Mouse (Mus musculus) heart, embryonic 14.5 days (tissue): ENCODE data around the gene Fblim1. TPM values are rescaled to one million over a fixed set of nuclear protein-coding genes. Genes with fewer than 3 reads are reported as not detected.
"Not testable (repeated sequence)": the region's sequence is repeated elsewhere in the genome, so short reads cannot be mapped to it uniquely, and the experiment has no call there.

Source experiments
- ATAC-seq: fragments of 200-750 bp; cut with Nextera tagmentation; 2 replicates; pipeline ENCODE4 v1.8.0; 2017; ENCODE audit warnings: low read depth, moderate TSS enrichment; ENCODE audit not compliant: insufficient number of reproducible peaks, insufficient read depth, low FRiP score
- H3K27ac ChIP-seq, 2 experiments: fragments of 200-500 bp in 1 of 2; fragments of 300-500 bp in 1 of 2; sonication (generic) in 1 of 2; replicated peaks in 1 of 2; 2 replicates each; pipeline ENCODE4 v1.5.1; 2012 to 2014; ENCODE audit warnings: low read depth in 2 of 2, low read length in 2 of 2, control low read depth in 1 of 2, mild to moderate bottlenecking in 1 of 2, mixed read lengths in 1 of 2; ENCODE audit not compliant: control insufficient read depth in 1 of 2, insufficient read depth in 1 of 2
- H3K27me3 ChIP-seq: fragments of 300-500 bp; sonication (generic); 2 replicates; pipeline ENCODE4 v1.6.1; 2014; ENCODE audit warnings: mild to moderate bottlenecking, low read length, control low read depth; ENCODE audit not compliant: control insufficient read depth, insufficient read depth
- H3K36me3 ChIP-seq: fragments of 300-500 bp; sonication (generic); 2 replicates; pipeline ENCODE4 v1.6.1; 2014; ENCODE audit warnings: mild to moderate bottlenecking, control low read depth, low read length, mixed read lengths; ENCODE audit not compliant: control insufficient read depth, insufficient read depth
- H3K4me1 ChIP-seq, 2 experiments: fragments of 200-500 bp in 1 of 2; fragments of 300-500 bp in 1 of 2; sonication (generic) in 1 of 2; 2 replicates each; pipeline ENCODE4 v1.6.1; 2012 to 2014; ENCODE audit warnings: low read length in 2 of 2, control low read depth in 1 of 2, mixed read lengths in 1 of 2; ENCODE audit not compliant: control insufficient read depth in 2 of 2, insufficient read depth in 2 of 2
- H3K4me2 ChIP-seq: fragments of 300-500 bp; sonication (generic); 2 replicates; pipeline ENCODE4 v1.6.1; 2014; ENCODE audit warnings: mild to moderate bottlenecking, low read length
- H3K4me3 ChIP-seq, 2 experiments: fragments of 200-500 bp in 1 of 2; fragments of 300-500 bp in 1 of 2; sonication (generic) in 1 of 2; 2 replicates each; pipeline ENCODE4 v1.5.1; 2012 to 2014; ENCODE audit warnings: low read length in 2 of 2, mild to moderate bottlenecking in 2 of 2, control low read depth in 1 of 2, low read depth in 1 of 2, moderate library complexity in 1 of 2; ENCODE audit not compliant: control insufficient read depth in 1 of 2, insufficient read depth in 1 of 2
- H3K9ac ChIP-seq: fragments of 300-500 bp; sonication (generic); 2 replicates; pipeline ENCODE4 v1.6.1; 2014; ENCODE audit warnings: mild to moderate bottlenecking, low read length
- H3K9me3 ChIP-seq: fragments of 300-500 bp; sonication (generic); 2 replicates; pipeline ENCODE4 v1.6.1; 2016; ENCODE audit warnings: low read length, control low read depth; ENCODE audit not compliant: control insufficient read depth
- WGBS: fragments of 180-500 bp; shearing (Covaris S2); extraction: QIAGEN DNeasy Blood & Tissue Kit; methylation state at CpG from one replicate; pipeline ENCODE4 v1.1.7; 2014; 5-methylcytosine and 5-hydroxymethylcytosine counted together
- polyA plus RNA-seq: library from polyadenylated mRNA; unstranded; fragments of >200 nt; fragmentation: Nextera tagmentation; extraction: Ambion mirVana; gene quantifications from 2 replicates; pipeline ENCODE4 v1.2.1, GENCODE M21; 2014

Gene Fblim1
- polyA plus RNA-seq, 1 experiment from 2014 or later, result 45.7 TPM

DNA sequence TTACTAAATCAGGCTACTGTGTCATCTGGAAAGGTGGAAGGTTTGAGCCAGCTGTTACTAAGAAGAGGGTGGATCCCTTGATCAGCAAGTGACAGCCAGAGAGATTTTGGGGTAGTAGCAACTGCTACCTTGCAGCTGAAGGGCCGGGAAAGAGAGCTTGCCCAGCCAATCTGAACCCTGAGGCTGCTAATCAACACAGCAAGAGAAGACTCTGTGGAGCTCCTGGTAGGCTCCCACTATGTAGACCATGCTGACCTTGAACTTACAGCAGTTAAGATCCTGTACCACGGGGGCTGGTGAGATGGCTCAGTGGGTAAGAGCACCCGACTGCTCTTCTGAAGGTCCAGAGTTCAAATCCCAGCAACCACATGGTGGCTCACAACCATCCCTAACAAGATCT, 41.2 kb downstream of the Fblim1 start:
- WGBS, result 69% methylated on average over 3 of the region's 3 CpGs
- no peak overlapping the region for H3K4me2 ChIP-seq
- ATAC-seq, result no peak
- no peaks in the 10 kb centered on the region for H3K36me3 ChIP-seq
- no peaks in the 10 kb centered on the region for H3K9me3 ChIP-seq
- H3K27ac ChIP-seq, result no peak overlapping the region
- H3K4me3 ChIP-seq, result no peak overlapping the region
- no peak overlapping the region for H3K9ac ChIP-seq
- no peaks in the 10 kb centered on the region; a peak in 1 of 4 replicates for H3K4me1 ChIP-seq
- no peaks in the 10 kb centered on the region for H3K27me3 ChIP-seq

DNA sequence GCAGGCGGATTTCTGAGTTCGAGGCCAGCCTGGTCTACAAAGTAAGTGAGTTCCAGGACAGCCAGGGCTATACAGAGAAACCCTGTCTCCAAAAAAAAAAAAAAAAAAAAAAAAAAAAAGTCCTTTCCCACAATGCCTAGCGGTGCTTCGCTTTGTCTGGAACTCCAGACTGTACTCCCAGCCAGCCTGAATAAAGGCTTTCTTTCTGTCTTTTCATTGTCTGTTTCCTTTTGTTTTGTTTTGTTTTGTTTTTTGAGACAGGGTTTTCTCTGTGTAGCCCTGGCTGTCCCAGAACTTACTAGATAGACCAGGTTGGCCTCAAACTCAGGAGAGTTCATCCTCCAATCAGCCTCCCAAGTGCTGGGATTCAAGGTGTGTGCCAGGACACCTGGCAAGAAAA, 41.7 kb downstream of the Fblim1 start:
- WGBS, result 94% methylated on average over 4 of the region's 4 CpGs
- no peak overlapping the region for H3K27ac ChIP-seq
- no peak overlapping the region for H3K9ac ChIP-seq
- no peaks in the 10 kb centered on the region for H3K9me3 ChIP-seq
- ATAC-seq, result no peak
- no peak overlapping the region for H3K4me3 ChIP-seq
- H3K4me2 ChIP-seq, result no peak overlapping the region
- no peaks in the 10 kb centered on the region for H3K27me3 ChIP-seq
- no peaks in the 10 kb centered on the region for H3K36me3 ChIP-seq
- H3K4me1 ChIP-seq, result peaks cover 0 to 3% of the 10 kb centered on the region in 2 experiments; a peak in 1 of 4 replicates

- Histone ChIP-seq H3K4me2 (no peak overlapping the region), H3K4me1 (peaks cover 9 to 13% of the 10 kb centered on the region in 2 experiments), H3K27ac (no peak overlapping the region; a peak in 1 of 4 replicates), H3K36me3 (no peaks in the 10 kb centered on the region), H3K9me3 (no peaks in the 10 kb centered on the region), H3K27me3 (no peaks in the 10 kb centered on the region), H3K4me3 (no peak overlapping the region), H3K9ac (no peak overlapping the region)
- 75% methylated on average over 11 of the region's 11 CpGs for WGBS
- ATAC-seq, result no peak
Observed at GRCm38 (mm10) chr4:141562281-141562680, 43.6 kb downstream of the Fblim1 start.

DNA sequence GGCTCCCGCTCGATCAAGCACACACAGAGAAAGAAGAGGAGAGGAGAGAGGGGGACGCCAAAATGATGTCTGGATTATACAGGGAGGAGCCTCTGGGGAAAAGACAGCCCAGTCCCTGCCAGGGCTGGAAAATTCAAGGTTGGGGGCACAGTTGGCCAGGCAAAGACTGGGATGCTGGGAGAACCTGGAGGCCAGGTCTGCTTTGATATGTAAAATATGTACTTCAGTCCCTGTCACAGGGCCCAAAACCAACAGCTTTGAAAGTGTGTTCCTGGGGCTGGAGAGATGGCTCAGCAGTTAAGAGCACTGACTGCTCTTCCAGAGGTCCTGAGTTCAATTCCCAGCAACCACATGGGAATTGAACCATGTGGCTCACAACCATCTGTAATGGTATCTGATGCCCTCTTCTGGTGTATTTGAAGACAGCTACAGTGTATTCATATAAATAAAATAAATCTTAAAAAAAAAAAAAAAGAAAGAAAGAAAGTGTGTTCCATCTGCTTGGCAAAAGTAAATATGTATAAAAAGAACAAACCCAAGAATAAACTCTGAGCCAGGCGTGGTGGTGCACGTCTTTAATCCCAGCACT, 44.5 kb downstream of the Fblim1 start:
- not testable (repeated sequence) for H3K36me3 ChIP-seq, H3K9ac ChIP-seq, H3K27me3 ChIP-seq, H3K9me3 ChIP-seq, H3K4me2 ChIP-seq, H3K27ac ChIP-seq, ATAC-seq, H3K4me3 ChIP-seq
- WGBS, result 80% methylated on average over 5 of the region's 5 CpGs
- peaks cover 9 to 13% of the 10 kb centered on the region in 2 experiments for H3K4me1 ChIP-seq

- H3K4me2 ChIP-seq, result peak overlapping the region; percentile 89
- peaks cover 9 to 13% of the 10 kb centered on the region in 2 experiments for H3K4me1 ChIP-seq
- no peaks in the 10 kb centered on the region for H3K27me3 ChIP-seq
- 1% methylated on average over 9 of the region's 9 CpGs for WGBS
- no peaks in the 10 kb centered on the region for H3K9me3 ChIP-seq
- H3K36me3 ChIP-seq, result no peaks in the 10 kb centered on the region
- peak overlapping the region; percentile 97 to 99 for H3K27ac ChIP-seq
- H3K9ac ChIP-seq, result peak overlapping the region; percentile 76
- peak; percentile 69 for ATAC-seq
- H3K4me3 ChIP-seq, result peak overlapping the region; percentile 41 to 54
Observed at GRCm38 (mm10) chr4:141559898-141560263, 46.0 kb downstream of the Fblim1 start.

DNA sequence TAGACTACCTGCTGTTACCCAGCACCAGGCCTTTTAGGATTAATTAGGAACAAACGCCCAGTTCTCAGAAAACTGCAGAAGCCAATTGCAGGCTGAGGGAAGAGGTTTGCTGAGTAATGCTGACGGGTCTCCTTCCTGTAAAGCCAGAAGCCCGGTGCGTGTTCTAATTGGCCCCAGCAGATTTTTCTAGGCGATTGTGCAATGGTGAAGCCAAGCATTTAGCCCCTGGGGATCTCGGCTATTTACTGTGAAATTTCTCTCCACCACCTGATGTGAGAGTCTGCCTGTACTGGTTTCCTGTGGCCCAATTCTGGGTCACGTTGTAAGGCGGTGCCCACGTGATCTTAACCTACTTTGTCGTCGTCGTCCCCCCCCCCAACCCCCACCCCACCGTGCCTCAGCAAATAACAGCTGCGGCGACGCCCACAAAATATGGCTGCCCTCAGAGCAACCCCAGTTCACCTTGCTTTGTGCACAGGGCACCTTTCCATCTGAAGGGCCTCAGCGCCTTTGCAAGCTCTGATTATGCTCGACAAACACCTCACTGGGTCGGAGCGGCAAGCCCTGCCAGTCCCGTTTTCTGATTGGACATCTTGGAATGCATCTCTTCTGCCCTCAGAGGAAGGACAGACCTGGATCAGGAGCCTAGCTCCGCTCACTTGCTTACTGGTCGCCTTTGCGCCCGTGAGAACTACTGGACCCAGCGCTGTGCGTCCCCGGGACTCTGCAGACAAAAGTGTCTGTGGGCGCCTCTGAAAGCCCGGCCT, 46.6 kb downstream of the Fblim1 start:
- WGBS, result under 1% methylated on average over 30 of the region's 30 CpGs
- Histone ChIP-seq H3K4me3 (peak overlapping the region; percentile 41 to 54), H3K27me3 (no peaks in the 10 kb centered on the region), H3K4me2 (peak overlapping the region; percentile 89), H3K9me3 (no peaks in the 10 kb centered on the region), H3K27ac (peak overlapping the region; percentile 97 to 99), H3K9ac (peak overlapping the region; percentile 76), H3K4me1 (peaks cover 9 to 13% of the 10 kb centered on the region in 2 experiments), H3K36me3 (no peaks in the 10 kb centered on the region)
- peak; percentile 61 for ATAC-seq

- Histone ChIP-seq H3K4me1 (peaks cover 9 to 13% of the 10 kb centered on the region in 2 experiments), H3K4me2 (peak overlapping the region; percentile 89), H3K9me3 (no peaks in the 10 kb centered on the region), H3K4me3 (peak overlapping the region; percentile 41 to 54), H3K9ac (peak overlapping the region; percentile 76), H3K27ac (peak overlapping the region; percentile 97 to 99), H3K36me3 (no peaks in the 10 kb centered on the region), H3K27me3 (no peaks in the 10 kb centered on the region)
- 10% methylated on average over 16 of the region's 16 CpGs for WGBS
- ATAC-seq, result no peak
Observed at GRCm38 (mm10) chr4:141558658-141559057, 47.2 kb downstream of the Fblim1 start.
